Mouse (Mus musculus) intestine, embryonic 14.5 days (tissue): Measurements from ENCODE around the gene Wbp11. TPM values are rescaled to one million over a fixed set of nuclear protein-coding genes. Genes with fewer than 3 reads are reported as not detected.

Source experiments
- ATAC-seq: fragments of 200-750 bp; cut with Nextera tagmentation; replicated peaks from 2 replicates; pipeline ENCODE4 v1.8.0; 2017; ENCODE audit warnings: low read depth, moderate number of reproducible peaks, moderate TSS enrichment, moderate library complexity; ENCODE audit not compliant: low FRiP score, low TSS enrichment
- DNase-seq: peaks from one replicate; pipeline ENCODE4 v3.0.0-alpha.2; 2018; ENCODE audit warnings: low spot score
- H3K27ac ChIP-seq: fragments of 300-500 bp; sonication (generic); 2 replicates; pipeline ENCODE4 v1.5.1; 2014; ENCODE audit warnings: low read depth, mild to moderate bottlenecking, control low read depth
- H3K27me3 ChIP-seq: fragments of 300-500 bp; sonication (generic); replicated peaks from 2 replicates; pipeline ENCODE4 v1.6.1; 2014; ENCODE audit warnings: low read length, control low read depth; ENCODE audit not compliant: control insufficient read depth, insufficient read depth
- H3K36me3 ChIP-seq: fragments of 300-500 bp; sonication (generic); 2 replicates; pipeline ENCODE4 v1.6.1; 2014; ENCODE audit warnings: low read length, control low read depth; ENCODE audit not compliant: control insufficient read depth, insufficient read depth
- H3K4me1 ChIP-seq: fragments of 300-500 bp; sonication (generic); replicated peaks from 2 replicates; pipeline ENCODE4 v1.6.1; 2014; ENCODE audit warnings: low read length, control low read depth, mixed read lengths; ENCODE audit not compliant: control insufficient read depth, insufficient read depth
- H3K4me2 ChIP-seq: fragments of 300-500 bp; sonication (generic); 2 replicates; pipeline ENCODE4 v1.6.1; 2014; ENCODE audit warnings: low read length
- H3K4me3 ChIP-seq: fragments of 300-500 bp; sonication (generic); 2 replicates; pipeline ENCODE4 v1.5.1; 2014; ENCODE audit warnings: low read depth, low read length, control low read depth, mixed read lengths
- H3K9ac ChIP-seq: fragments of 300-500 bp; sonication (generic); 2 replicates; pipeline ENCODE4 v1.6.1; 2014; ENCODE audit warnings: mild to moderate bottlenecking, low read length
- H3K9me3 ChIP-seq: fragments of 300-500 bp; sonication (generic); 2 replicates; pipeline ENCODE4 v1.6.1; 2016; ENCODE audit warnings: low read length, control low read depth; ENCODE audit not compliant: control insufficient read depth
- WGBS: fragments of 180-500 bp; shearing (Covaris S2); extraction: QIAGEN DNeasy Blood & Tissue Kit; methylation state at CpG from one replicate; pipeline ENCODE4 v1.1.7; 2014; 5-methylcytosine and 5-hydroxymethylcytosine counted together
- polyA plus RNA-seq: library from polyadenylated mRNA; unstranded; fragments of >200 nt; fragmentation: Nextera tagmentation; extraction: Ambion mirVana; gene quantifications from 2 replicates; pipeline ENCODE4 v1.2.1, GENCODE M21; 2014

Gene Wbp11
- polyA plus RNA-seq, 1 experiment from 2014 or later, result 113 TPM

DNA sequence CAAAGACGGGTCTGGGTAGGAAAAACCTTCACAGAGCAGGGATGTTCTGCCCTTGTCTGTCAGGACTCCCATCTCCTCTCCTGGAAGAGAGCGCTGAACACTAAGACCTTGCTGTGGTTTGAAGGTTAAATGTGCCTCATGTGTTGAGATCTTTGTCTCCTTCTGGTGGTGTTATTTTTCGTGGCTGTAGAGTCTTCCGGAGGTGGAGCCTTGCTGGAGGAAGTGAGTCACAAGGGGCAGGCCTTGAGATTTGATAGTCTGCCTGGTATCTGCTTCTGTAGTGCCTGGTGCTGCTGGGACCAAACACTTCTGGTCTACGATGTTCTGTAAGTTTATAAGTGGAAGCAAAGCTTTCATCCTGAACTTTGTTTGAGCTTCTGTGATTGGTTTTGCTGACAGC, 20.9 kb upstream of the Wbp11 start:
- ATAC-seq (no peak), DNase-seq (no peak)
- WGBS, result 85% methylated on average over 5 of the region's 5 CpGs

GRCm38 (mm10) chr6:136848399-136848798, 20.4 kb upstream of the Wbp11 start:
- 0 out of 2 replicates have a peak, but pooled peaks cover 4% of the 10 kb centered on the region for H3K4me1 ChIP-seq
- no peaks in the 10 kb centered on the region for H3K27me3 ChIP-seq
- H3K4me2 ChIP-seq, result no peak overlapping the region
- DNase-seq (no peak), ATAC-seq (no peak)
- H3K27ac ChIP-seq, result no peak overlapping the region
- H3K36me3 ChIP-seq, result no peaks in the 10 kb centered on the region
- no peaks in the 10 kb centered on the region for H3K9me3 ChIP-seq
- no peak overlapping the region for H3K9ac ChIP-seq
- H3K4me3 ChIP-seq, result no peak overlapping the region
- WGBS, result 85% methylated on average over 8 of the region's 8 CpGs

More for the DNA sequence above, 20.9 kb upstream of the Wbp11 start:
- Histone ChIP-seq H3K9me3 (no peaks in the 10 kb centered on the region), H3K36me3 (no peaks in the 10 kb centered on the region), H3K27ac (no peak overlapping the region), H3K27me3 (no peaks in the 10 kb centered on the region), H3K4me3 (no peak overlapping the region), H3K9ac (no peak overlapping the region), H3K4me1 (0 out of 2 replicates have a peak, but pooled peaks cover 4% of the 10 kb centered on the region), H3K4me2 (no peak overlapping the region)

DNA sequence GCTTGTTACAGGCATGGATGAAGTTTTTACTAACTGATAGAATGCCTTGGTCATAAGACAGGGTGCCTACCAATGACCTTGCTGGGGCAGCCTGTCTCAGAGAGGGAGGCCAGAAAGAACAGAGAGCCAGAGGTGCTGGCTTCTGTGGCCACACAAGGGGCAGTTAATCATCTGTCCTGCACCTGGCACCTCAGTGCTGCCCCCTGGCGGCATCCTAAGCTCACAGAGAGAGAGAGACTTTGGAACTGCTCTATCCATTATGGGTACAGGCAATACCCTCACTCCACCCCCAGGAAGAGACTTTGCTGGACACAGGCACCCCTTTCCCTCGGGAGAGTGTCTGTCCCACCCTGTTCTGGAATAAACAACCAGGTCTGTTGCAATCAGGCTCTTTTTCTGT, 19.8 kb upstream of the Wbp11 start:
- 0 out of 2 replicates have a peak, but pooled peaks cover 4% of the 10 kb centered on the region for H3K4me1 ChIP-seq
- H3K4me3 ChIP-seq, result no peak overlapping the region
- WGBS, result 8% methylated on average over 2 of the region's 2 CpGs
- DNase-seq, result no peak
- peak; percentile 32; the same call in 1 of the 2 replicates for ATAC-seq
- H3K9me3 ChIP-seq, result no peaks in the 10 kb centered on the region
- no peaks in the 10 kb centered on the region for H3K36me3 ChIP-seq
- no peak overlapping the region for H3K9ac ChIP-seq
- H3K27me3 ChIP-seq, result no peaks in the 10 kb centered on the region
- no peak overlapping the region for H3K27ac ChIP-seq
- no peak overlapping the region for H3K4me2 ChIP-seq

- H3K27ac ChIP-seq, result no peak overlapping the region
- H3K36me3 ChIP-seq, result no peaks in the 10 kb centered on the region
- H3K4me3 ChIP-seq, result no peak overlapping the region
- no peak overlapping the region for H3K4me2 ChIP-seq
- no peak overlapping the region for H3K9ac ChIP-seq
- no peaks in the 10 kb centered on the region for H3K9me3 ChIP-seq
- no peaks in the 10 kb centered on the region for H3K27me3 ChIP-seq
- ATAC-seq (no peak), DNase-seq (no peak)
- WGBS, result 92% methylated on average over 3 of the region's 3 CpGs
- H3K4me1 ChIP-seq, result no peaks in the 10 kb centered on the region
These were observed 19.2 kb upstream of the Wbp11 start for GRCm38 (mm10) chr6:136847267-136847666.

- H3K4me1 ChIP-seq, result no peaks in the 10 kb centered on the region
- H3K27me3 ChIP-seq, result no peaks in the 10 kb centered on the region
- H3K9ac ChIP-seq, result no peak overlapping the region
- no peak overlapping the region for H3K4me3 ChIP-seq
- H3K27ac ChIP-seq, result no peak overlapping the region
- H3K9me3 ChIP-seq, result no peaks in the 10 kb centered on the region
- no peak overlapping the region for H3K4me2 ChIP-seq
- no peaks in the 10 kb centered on the region for H3K36me3 ChIP-seq
- DNase-seq, result no peak
- WGBS, result 71% methylated on average over 5 of the region's 5 CpGs
- ATAC-seq, result no peak
These were observed 17.9 kb upstream of the Wbp11 start for GRCm38 (mm10) chr6:136845706-136846480.

DNA sequence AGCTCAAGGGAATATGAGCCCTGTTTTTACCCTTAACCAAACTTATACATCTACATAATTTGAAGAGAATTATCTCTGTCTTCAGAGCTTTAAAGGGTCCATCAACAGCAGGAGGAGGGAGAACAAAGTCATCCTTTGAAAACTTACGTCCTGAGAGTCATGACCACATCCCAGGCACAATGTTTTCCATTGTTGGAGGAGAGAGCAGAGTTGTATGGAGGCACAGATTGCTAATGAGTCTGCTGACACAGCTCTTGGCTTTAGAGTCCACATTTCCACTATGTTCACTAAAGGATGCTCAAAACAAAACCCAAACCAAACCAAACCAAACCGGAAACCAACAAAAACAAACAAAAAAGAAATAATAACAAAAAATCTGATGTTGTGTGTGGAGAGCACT, 16.9 kb upstream of the Wbp11 start:
- no peak overlapping the region for H3K27ac ChIP-seq
- no peak overlapping the region for H3K4me3 ChIP-seq
- H3K4me2 ChIP-seq, result no peak overlapping the region
- no peaks in the 10 kb centered on the region for H3K9me3 ChIP-seq
- no peaks in the 10 kb centered on the region for H3K4me1 ChIP-seq
- no peak for DNase-seq
- H3K27me3 ChIP-seq, result no peaks in the 10 kb centered on the region
- WGBS, result 67% methylated on average over 2 of the region's 2 CpGs
- H3K9ac ChIP-seq, result no peak overlapping the region
- ATAC-seq, result no peak
- H3K36me3 ChIP-seq, result no peaks in the 10 kb centered on the region

DNA sequence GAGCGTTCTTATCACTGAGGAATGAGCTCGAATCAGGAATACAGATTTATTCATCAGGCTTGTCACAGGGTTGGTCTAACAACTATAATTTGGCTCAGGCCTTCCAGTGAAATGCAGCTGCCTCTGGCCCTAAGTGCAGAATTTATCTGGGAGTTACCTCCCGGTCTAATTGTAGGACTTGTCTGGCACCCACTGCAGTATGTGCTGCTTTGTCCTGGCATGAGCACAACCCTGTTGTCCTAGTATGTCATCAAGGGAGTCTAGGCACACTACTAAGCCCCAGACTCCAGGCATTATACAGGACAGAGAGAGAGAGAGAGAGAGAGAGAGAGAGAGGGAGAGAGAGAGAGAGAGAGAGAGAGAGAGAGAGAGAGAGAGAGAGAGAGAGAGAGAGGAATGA, 9.3 kb upstream of the Wbp11 start:
- no peak for ATAC-seq
- H3K27ac ChIP-seq, result no peak overlapping the region
- H3K4me1 ChIP-seq, result no peaks in the 10 kb centered on the region
- no peaks in the 10 kb centered on the region for H3K9me3 ChIP-seq
- H3K27me3 ChIP-seq, result no peaks in the 10 kb centered on the region
- H3K4me3 ChIP-seq, result no peak overlapping the region
- H3K9ac ChIP-seq, result no peak overlapping the region
- no peak overlapping the region for H3K4me2 ChIP-seq
- 82% methylated on average over 3 of the region's 3 CpGs for WGBS
- no peaks in the 10 kb centered on the region for H3K36me3 ChIP-seq
- no peak for DNase-seq

DNA sequence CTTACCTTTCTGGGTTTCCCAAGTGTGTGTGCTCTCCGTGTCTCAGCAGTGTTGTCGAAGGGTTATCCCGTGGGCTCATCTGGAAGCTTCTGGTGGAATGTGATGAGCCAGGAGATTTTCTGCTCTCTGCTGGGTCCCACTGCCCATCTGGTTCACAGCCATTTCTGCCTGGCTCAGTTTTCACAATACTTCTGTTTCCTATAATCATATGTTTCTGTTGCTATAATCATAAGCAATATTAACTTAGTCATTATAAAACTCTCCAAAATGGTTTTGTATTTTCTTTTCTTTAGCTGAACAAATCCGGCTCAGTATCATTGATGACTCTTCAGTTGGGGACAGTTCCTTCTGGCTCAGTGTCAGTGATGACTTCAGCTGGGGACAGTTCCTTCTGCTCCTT, 7.3 kb upstream of the Wbp11 start, which contains the start of gene Smco3:
Gene Smco3 (minus strand): TSS at position 101 of the 400 bp plus-strand sequence.
- Histone ChIP-seq H3K4me2 (peak within 1 kb of the TSS; percentile 11; the same call in 1 of the 2 replicates), H3K4me1 (no peaks in the 10 kb centered on the region)
- WGBS, result 37% methylated on average over 4 of the region's 4 CpGs

GRCm38 (mm10) chr6:136831712-136832111, 3.7 kb upstream of the Wbp11 start:
- DNase-seq (no peak), ATAC-seq (no peak)
- Histone ChIP-seq H3K4me2 (no peak overlapping the region), H3K9me3 (no peaks in the 10 kb centered on the region), H3K4me3 (no peak overlapping the region), H3K36me3 (no peaks in the 10 kb centered on the region), H3K9ac (no peak overlapping the region), H3K27ac (no peak overlapping the region), H3K4me1 (peaks cover 4% of the 10 kb centered on the region; the same call in 1 of the 2 replicates), H3K27me3 (no peaks in the 10 kb centered on the region)
- WGBS, result 63% methylated on average over 5 of the region's 5 CpGs

More for the DNA sequence above, 7.3 kb upstream of the Wbp11 start, which contains the start of gene Smco3:
- ATAC-seq (no peak), DNase-seq (no peak)
- Histone ChIP-seq H3K9ac (no peak within 1 kb of the TSS), H3K27me3 (no peaks in the 10 kb centered on the region), H3K4me3 (peak within 1 kb of the TSS; percentile 1; the same call in 1 of the 2 replicates), H3K36me3 (no peaks in the 10 kb centered on the region), H3K9me3 (no peaks in the 10 kb centered on the region), H3K27ac (no peak within 1 kb of the TSS)
